Mouse (Mus musculus): ENCODE data around the gene Mzf1.
A peak's percentile ranks its signal among the peaks of the same experiment; 100 is the strongest.
"Not testable (repeated sequence)": the region's sequence is repeated elsewhere in the genome, so short reads cannot be mapped to it uniquely, and the experiment has no call there.

The Mzf1 gene

DNA sequence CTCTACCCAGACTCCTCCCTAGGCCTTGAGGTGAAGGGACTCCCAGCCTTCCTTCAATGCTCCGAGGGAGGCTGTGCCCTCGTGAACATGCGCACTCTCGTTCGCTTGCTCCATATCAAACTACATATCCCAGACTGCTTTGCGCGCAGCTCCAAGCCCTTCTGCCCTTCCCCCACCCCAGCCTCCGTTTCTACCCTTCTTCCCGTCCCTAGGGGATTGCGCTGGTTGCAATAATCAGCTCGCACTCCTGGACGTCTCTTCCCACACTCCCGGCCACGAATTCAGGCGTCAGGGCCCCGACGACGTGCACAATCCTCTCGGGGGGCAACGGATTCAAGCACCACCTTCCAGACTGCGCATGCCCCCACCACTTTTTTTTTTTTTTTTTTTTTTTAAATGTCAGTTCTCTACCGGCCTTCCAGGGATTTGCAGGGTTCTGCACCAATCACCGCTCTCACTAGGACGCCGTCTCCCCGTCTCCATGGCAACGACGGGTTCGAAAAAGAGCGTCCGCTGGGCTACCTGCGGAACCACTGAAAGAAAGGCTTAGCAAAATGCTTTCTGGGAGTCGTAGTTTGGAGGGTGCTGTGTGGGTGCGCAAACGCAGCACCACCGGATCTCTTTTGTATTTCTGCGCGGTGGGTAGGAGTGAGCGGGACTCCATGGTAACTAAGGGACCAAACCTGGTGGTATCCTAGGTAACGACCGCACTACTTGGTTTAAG is at the start of gene Mzf1:
Mzf1 (minus strand) TSS at position 478 of the 724 bp plus-strand sequence.
- peak; percentile 94 to 98 for DNase-seq

DNA sequence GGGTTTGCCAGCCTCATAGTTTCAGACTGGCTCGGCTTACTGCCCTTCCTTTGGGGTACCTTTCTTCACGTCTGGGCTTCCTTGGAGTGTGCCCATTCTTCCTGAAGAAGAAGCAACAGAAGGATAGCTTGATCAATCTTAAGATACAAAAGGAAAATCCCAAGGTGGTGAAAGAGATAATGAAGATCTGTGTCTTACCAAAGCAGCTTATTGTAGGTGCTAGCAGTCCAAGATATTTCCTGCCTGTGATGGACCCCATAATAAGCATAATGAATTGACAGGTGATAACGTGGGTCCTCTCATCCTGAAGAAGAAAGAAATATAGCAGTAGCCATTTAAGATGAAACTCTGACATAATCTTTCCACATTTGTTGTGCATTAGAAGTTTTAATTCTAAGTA is 40.5 kb upstream of the Mzf1 start, which contains the start of gene Vmn1r85:
Vmn1r85 (minus strand) TSS at position 101 of the 400 bp plus-strand sequence.
- DNase-seq, result no peak

DNA sequence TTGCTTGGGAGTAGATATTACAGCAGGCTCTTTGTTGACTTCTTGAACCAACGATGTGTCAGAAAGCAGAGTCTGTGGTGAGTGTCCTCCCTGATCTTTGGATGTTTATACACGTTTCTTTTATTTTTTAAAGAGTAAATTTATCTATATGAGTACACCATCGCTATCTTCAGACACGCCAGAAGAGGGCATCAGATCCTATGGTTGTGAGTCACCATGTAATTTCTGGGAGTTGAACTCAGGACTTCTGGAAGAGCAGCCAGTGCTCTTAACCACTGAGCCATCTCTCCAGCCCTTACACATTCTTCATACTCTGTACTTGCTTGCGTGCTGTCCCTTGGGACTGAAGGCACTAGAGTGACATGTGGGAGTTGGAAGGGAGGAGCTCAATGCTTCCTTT is 17.7 kb upstream of the Mzf1 start:
- no peak for DNase-seq

- DNase-seq, result not testable (repeated sequence)
Observed at GRCm38 (mm10) chr7:13063399-13063798, 8.8 kb upstream of the Mzf1 start.

DNA sequence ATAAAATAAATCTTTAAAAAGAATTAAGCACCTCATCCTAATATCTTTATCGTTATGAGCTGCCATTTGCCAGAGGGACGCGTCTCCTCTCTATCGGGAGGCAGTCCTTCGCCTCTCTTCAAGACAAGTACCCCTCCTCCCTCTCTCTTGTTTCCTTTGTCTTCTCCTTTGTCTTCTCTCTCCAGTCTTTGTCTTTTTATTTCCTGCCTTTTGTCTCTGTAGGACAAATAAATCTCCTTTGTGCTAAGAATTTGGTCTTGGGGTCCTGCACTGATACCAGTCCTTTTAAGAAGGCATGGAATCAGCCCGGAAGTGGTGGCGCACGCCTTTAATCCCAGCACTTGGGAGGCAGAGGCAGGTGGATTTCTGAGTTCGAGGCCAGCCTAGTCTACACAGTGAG is 5.0 kb upstream of the Mzf1 start:
- no peak for DNase-seq

GRCm38 (mm10) chr7:13056913-13057700 is 2.5 kb upstream of the Mzf1 start:
- no peak for DNase-seq

DNA sequence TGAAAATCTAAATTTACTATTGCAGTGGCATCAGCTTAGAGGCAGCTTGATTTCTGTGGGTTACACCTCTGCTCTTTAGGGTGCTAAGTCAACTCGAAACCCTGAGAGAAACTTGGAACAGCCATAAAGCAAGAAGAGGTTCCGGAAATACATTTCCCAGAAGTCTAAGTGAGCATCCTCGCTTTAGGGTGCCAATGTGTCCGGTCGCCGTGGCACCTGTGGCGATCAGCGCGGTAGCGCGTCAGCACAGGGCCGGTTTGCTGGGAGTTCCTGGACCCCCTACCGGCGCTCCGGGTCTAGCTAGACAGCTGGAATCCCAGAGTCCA is 640 bp downstream of the Mzf1 start:
- DNase-seq, result no peak

- DNase-seq, result peak in 1 of 2 experiments; percentile 18
Observed at GRCm38 (mm10) chr7:13053501-13053900, 1.1 kb downstream of the Mzf1 start.

- peak in 1 of 2 experiments; percentile 25 for DNase-seq
Observed at GRCm38 (mm10) chr7:13053001-13053400, 1.6 kb downstream of the Mzf1 start.

GRCm38 (mm10) chr7:13046084-13046483 is 8.5 kb downstream of the Mzf1 start:
- peak; percentile 68 to 69 for DNase-seq

GRCm38 (mm10) chr7:13044254-13044625 is 10.3 kb downstream of the Mzf1 start:
- no peak for DNase-seq

DNA sequence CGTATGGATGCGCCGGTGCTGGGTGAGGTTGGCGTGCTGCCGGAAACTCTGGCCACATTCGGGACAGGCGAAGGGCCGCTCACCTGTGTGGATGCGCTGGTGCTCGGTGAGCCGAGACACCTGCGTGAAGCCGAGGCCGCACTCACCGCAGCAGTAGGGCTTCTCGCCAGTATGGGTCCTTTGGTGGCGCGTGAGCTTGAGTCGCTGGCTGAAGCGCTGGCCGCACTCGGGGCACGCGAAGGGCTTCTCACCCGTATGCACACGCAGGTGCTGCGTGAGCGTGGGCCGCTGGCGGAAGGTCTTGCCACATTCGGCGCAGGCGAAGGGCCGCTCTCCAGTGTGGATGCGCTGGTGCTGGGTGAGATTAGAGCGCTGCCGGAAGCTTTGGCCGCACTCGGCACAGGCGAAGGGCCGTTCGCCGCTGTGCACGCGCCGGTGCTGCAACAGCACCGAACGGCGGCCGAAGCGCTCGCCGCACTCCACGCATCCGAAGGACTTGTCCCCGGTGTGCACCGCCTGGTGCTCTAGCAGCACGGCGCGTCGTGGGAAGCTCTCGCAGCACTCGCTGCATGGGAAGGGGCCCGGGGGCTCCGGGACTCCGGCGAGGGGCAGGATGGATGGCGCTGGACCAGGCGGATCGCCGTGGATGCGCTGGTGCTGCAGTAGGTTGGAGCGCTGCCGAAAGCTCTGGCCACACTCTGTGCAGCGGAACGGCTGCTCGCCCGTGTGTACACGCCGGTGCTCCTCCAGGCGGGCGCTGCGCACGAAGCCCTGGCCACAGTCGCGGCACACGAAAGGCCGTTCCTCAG is 10.9 kb downstream of the Mzf1 start:
- DNase-seq, result peak; percentile 75 to 84

DNA sequence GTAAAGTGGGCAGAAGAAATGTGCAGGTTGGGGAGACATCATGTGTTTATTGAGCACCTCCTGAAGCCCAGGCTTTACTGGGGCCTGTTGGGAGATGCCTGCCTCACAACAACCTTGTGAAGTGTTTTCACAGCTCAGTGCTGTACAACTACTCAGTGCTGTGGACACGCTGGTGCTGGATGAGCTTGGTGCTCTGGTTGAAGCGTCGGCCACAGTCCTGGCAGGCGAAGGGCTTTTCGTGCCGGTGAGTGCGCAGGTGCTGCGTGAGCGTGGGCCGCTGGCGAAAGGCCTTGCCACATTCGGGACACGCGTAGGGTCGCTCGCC is 11.5 kb downstream of the Mzf1 start:
- DNase-seq, result no peak

DNA sequence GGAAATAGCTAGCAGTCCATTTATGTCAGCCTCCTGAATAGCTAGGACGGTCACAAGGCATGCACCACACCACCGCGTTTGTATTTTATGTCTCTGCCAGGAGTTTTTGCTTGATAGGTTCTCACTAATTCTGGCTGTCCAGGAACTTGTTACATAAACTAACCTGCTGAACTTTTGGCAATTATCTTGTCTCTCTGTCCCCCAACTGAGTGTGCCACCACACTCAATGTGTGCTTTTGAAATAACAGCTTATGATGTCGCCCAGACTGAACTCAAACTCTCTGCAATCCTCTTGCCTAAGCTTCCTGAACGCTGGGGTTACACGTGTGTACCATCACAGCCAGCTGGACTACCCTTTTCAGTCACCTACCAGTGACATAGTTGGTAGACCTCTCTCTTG is 12.1 kb downstream of the Mzf1 start:
- no peak for DNase-seq

DNA sequence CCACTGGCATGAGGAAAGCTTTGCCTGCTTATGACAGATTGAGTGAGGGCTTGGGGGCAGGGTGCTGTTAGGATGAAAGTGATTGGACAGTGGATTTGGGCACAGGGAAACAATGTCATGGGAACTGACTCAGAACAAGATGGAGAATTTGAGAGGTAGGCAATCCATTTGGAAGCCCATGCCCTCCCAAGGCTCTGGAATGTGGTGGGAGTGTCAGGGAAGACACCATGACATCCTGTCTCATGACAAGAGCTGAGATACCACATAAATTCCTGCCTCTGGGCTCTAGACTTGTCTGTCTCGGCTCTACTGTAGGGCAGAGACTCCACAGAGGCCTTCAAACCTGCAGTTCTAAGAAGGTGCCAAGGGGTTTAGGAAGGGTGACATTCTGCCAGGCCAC is 13.3 kb downstream of the Mzf1 start:
- no peak for DNase-seq

- DNase-seq, result no peak
Observed at GRCm38 (mm10) chr7:13039181-13039580, 15.4 kb downstream of the Mzf1 start.

GRCm38 (mm10) chr7:13038621-13039169 is 15.9 kb downstream of the Mzf1 start:
- DNase-seq, result no peak

- peak; percentile 97 to 100 for DNase-seq
Observed at GRCm38 (mm10) chr7:13037901-13038555, 16.5 kb downstream of the Mzf1 start, which contains the start of gene Ube2m. Gene Ube2m (minus strand): TSS chr7:13038275.

DNA sequence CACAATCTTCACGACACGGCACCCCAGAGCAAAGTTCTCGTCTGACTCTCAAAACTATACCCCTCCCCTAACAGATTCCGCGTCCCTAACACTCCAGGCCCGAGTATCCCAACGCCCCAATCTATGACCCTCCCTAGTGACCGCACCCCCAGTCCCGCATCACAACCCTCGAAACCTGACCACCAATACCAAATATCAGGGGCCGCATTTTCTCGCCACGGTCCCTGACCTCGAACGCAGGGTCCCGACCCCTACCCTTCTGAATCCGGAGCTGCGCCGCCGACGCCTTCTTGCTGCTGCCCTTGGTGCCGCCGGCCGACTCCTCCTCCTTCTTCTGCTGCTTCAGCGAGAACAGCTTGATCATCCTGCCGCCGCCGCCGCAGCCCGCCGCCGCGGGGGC is 17.2 kb downstream of the Mzf1 start:
- no peak for DNase-seq

- peak in 1 of 2 experiments; percentile 15 for DNase-seq
Observed at GRCm38 (mm10) chr7:13036806-13037205, 17.8 kb downstream of the Mzf1 start.

DNA sequence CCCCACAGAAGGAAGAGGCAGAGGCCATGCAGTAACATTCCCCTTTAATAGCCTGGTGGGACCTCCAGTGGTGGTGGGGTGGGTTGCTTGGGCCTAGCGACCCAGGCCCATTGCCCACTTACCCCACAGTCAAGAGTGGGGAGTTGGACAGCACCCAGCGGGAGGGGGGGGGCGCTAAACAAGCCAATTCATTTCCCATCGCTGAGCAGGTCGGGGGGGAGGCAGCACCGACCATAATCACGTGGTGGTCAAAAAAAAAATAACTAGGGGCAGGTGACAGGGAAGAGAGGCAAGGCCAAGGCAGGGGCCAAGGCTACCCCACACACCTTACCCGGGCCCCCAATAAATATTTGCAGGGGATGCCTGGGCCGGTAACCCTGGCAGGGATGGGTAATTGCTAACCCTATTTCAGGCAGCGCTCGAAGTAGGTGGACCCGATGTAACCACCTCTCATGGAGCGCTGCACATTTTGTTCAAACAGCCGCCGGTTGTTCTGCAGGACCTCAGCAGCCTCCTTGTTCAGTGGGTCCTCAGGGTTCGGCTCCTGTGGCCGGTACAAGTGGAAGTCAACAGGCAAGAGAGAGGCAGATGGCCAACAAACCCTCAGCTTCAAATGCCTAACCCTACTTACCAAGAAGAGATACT is 19.2 kb downstream of the Mzf1 start:
- peak in 1 of 2 experiments; percentile 58 for DNase-seq

Data from cerebellum, adult 18-20 months (tissue).